Mouse (Mus musculus): Measurements from ENCODE around the gene Otud1. TPM values are rescaled to one million over a fixed set of nuclear protein-coding genes. Genes with fewer than 3 reads are reported as not detected.

The Otud1 gene
- total and polyA plus RNA-seq, 2 experiments from 2014 or later = 4.4 to 10.6 TPM

DNA sequence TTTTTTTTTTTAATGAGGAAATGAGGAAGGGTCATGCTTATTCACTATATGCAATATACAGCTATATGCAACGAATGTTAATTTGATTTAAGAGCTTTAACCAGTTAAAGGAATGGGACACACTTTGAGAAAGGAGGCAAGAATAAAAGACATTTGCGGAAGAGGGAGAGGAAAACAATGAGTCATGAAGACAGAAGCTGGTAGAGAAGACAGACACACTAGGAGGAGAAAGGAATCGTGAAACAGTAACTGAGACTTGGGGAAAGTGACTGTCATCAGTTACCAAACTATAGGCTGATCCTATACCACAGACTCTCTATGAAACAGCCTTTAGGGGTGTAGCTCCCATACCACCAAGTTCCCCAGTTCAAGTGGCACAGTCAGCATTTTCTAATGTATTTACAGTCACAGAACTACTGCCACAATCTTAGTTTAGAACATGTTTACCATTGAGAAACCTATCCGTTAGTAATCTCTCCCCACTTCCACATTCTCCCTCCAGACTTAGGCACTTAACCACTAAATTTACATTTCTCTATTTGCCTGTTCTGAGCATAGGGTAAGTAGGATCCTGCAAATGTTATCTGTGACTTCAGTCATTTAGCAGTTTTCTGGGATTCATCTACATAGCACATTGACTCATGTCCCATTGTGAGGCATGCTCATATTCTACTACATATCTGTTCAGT lies 29.5 kb upstream of the Otud1 start:
- ATAC-seq (ENCODE audit: insufficient read depth, low read depth) = no peak
- 78% methylated on average over 4 of the region's 4 CpGs for WGBS

DNA sequence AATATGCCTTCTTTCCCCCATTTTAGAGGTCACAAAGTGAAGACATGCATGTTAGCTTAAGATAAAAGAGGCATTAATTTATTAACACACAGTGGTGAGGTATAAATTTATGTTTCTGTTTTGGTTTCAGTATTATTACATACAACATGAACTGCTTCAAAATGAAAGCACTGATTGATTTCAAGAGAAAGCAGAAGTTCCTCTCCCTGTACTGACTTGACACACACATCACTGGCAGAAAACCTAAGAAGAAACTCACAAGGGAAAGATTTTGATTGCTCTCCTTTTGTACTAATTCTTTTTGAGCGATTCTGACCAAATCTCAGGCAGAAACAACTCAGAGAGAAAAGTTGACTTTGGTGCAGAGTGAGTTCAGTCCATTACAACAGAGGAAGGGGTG lies 27.0 kb upstream of the Otud1 start:
- Histone ChIP-seq H3K4me1 (ENCODE audit: control insufficient read depth, insufficient read depth) (no peaks in the 10 kb centered on the region), H3K27me3 (ENCODE audit: control insufficient read depth, insufficient read depth, low read length) (no peaks in the 10 kb centered on the region), H3K4me3 (ENCODE audit: low read depth, low read length) (no peak overlapping the region), H3K9me3 (replicated peaks; ENCODE audit: control insufficient read depth, low read length) (no peaks in the 10 kb centered on the region), H3K27ac (ENCODE audit: low read depth) (no peak overlapping the region), H3K9ac (replicated peaks; ENCODE audit: low read depth, low read length) (no peak overlapping the region), H3K4me2 (ENCODE audit: low read depth, low read length) (no peak overlapping the region), H3K36me3 (replicated peaks; ENCODE audit: control insufficient read depth, insufficient read depth, low read length) (no peaks in the 10 kb centered on the region)
- no peak for TF ChIP-seq CTCF (IDR thresholded peaks at IDR 0.05; ENCODE audit: low read depth)
- TF ChIP-seq EP300 (IDR thresholded peaks at IDR 0.05; ENCODE audit: low read depth) = no peak
- no peak for ATAC-seq (ENCODE audit: insufficient read depth, low read depth)
- no peak for DNase-seq (ENCODE audit: low spot score)
- WGBS = 79% methylated on average over 1 of the region's 1 CpGs

More for the DNA sequence above, 29.5 kb upstream of the Otud1 start:
- H3K27ac ChIP-seq (ENCODE audit: low read depth) = no peak overlapping the region
- H3K27me3 ChIP-seq (ENCODE audit: control insufficient read depth, insufficient read depth, low read length) = no peaks in the 10 kb centered on the region
- H3K9me3 ChIP-seq (replicated peaks; ENCODE audit: control insufficient read depth, low read length) = no peaks in the 10 kb centered on the region
- H3K4me1 ChIP-seq (ENCODE audit: control insufficient read depth, insufficient read depth) = no peaks in the 10 kb centered on the region
- H3K36me3 ChIP-seq (replicated peaks; ENCODE audit: control insufficient read depth, insufficient read depth, low read length) = no peaks in the 10 kb centered on the region
- no peak overlapping the region for H3K9ac ChIP-seq (replicated peaks; ENCODE audit: low read depth, low read length)
- TF ChIP-seq CTCF (IDR thresholded peaks at IDR 0.05; ENCODE audit: low read depth) = no peak
- no peak for TF ChIP-seq EP300 (IDR thresholded peaks at IDR 0.05; ENCODE audit: low read depth)
- H3K4me2 ChIP-seq (ENCODE audit: low read depth, low read length) = no peak overlapping the region
- no peak for DNase-seq (ENCODE audit: low spot score)
- H3K4me3 ChIP-seq (ENCODE audit: low read depth, low read length) = no peak overlapping the region

DNA sequence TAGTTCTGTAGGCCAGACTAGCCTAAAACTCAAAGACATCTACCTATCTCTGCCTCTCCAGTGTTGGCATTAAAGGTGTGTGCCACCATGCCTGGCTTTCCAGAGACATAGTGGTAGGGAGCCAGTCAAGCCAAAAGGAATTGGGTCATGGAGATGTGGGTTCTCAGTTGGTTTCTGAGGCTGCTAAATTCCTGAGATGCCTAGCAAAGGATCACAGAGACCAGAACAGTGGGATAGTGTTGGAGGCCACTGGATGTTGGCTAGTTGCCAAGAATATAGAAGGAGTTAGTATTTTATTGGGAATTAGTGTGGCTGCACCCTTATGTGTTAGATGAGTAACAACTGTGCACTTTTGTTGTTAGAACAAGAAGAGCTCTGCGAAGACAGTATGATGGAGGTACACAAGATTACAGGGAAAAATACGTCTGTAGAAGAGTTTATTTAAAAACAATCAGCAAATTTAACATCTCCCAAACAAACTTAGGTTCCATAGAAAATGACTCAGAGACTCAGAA lies 24.1 kb upstream of the Otud1 start:
- no peaks in the 10 kb centered on the region for H3K36me3 ChIP-seq (replicated peaks; ENCODE audit: control insufficient read depth, insufficient read depth, low read length)
- H3K4me2 ChIP-seq (ENCODE audit: low read depth, low read length) = no peak overlapping the region
- H3K9me3 ChIP-seq (replicated peaks; ENCODE audit: control insufficient read depth, low read length) = no peaks in the 10 kb centered on the region
- no peak overlapping the region for H3K9ac ChIP-seq (replicated peaks; ENCODE audit: low read depth, low read length)
- H3K27ac ChIP-seq (ENCODE audit: low read depth) = no peak overlapping the region
- H3K4me1 ChIP-seq (ENCODE audit: control insufficient read depth, insufficient read depth) = no peaks in the 10 kb centered on the region
- no peaks in the 10 kb centered on the region for H3K27me3 ChIP-seq (ENCODE audit: control insufficient read depth, insufficient read depth, low read length)
- no peak for ATAC-seq (ENCODE audit: insufficient read depth, low read depth)
- no peak overlapping the region for H3K4me3 ChIP-seq (ENCODE audit: low read depth, low read length)
- DNase-seq (ENCODE audit: low spot score) = no peak
- 65% methylated on average over 2 of the region's 2 CpGs for WGBS
- TF ChIP-seq EP300 (IDR thresholded peaks at IDR 0.05; ENCODE audit: low read depth) (no peak), CTCF (IDR thresholded peaks at IDR 0.05; ENCODE audit: low read depth) (no peak)

DNA sequence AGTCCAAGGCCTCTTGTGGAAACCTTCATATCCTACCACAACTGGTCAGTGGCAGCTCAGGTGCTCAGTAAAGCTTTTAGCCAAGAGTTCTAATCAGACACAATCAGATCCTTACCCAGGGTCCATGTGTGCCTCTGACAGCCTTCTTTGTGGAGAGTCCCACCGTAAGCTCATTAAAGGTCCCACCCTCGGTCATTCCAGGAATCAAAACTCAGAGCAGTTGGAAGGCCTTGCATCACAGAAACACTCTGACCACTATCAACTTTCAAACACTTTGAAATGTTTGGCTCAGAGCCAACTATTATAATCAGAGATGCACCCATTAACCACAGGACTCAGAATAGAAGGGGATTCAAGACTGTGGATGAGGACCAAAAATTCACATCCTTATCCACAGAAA lies 12.4 kb upstream of the Otud1 start:
- Histone ChIP-seq H3K4me2 (ENCODE audit: low read depth, low read length) (no peak overlapping the region), H3K36me3 (replicated peaks; ENCODE audit: control insufficient read depth, insufficient read depth, low read length) (no peaks in the 10 kb centered on the region), H3K27me3 (ENCODE audit: control insufficient read depth, insufficient read depth, low read length) (no peaks in the 10 kb centered on the region), H3K9me3 (replicated peaks; ENCODE audit: control insufficient read depth, low read length) (no peaks in the 10 kb centered on the region), H3K4me1 (ENCODE audit: control insufficient read depth, insufficient read depth) (peaks cover 16% of the 10 kb centered on the region), H3K4me3 (ENCODE audit: low read depth, low read length) (no peak overlapping the region), H3K9ac (replicated peaks; ENCODE audit: low read depth, low read length) (no peak overlapping the region), H3K27ac (ENCODE audit: low read depth) (no peak overlapping the region)
- 17% methylated on average over 2 of the region's 2 CpGs for WGBS
- ATAC-seq (ENCODE audit: insufficient read depth, low read depth) = no peak
- DNase-seq (ENCODE audit: low spot score) = no peak
- TF ChIP-seq CTCF (IDR thresholded peaks at IDR 0.05; ENCODE audit: low read depth) (no peak), EP300 (IDR thresholded peaks at IDR 0.05; ENCODE audit: low read depth) (no peak)

DNA sequence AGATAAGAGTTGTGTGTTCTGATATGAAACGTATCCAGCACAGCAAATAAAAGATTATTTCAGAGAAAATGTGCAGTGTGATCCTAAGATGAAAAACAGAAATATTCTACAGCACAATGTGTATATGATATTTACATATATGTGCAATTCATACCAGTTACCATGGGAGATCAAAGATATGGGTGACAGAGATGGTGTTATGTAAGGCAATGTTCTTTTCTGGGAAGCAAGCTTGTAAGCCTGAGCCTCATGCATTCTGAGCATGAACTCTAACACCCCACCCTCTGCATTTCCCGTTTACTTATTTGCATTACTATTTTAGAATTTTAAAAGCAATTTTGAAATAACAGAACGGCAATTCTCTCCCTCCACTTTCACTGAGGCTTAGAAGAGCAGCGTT lies 11.4 kb upstream of the Otud1 start:
- no peak overlapping the region for H3K4me2 ChIP-seq (ENCODE audit: low read depth, low read length)
- H3K27me3 ChIP-seq (ENCODE audit: control insufficient read depth, insufficient read depth, low read length) = no peaks in the 10 kb centered on the region
- no peak for DNase-seq (ENCODE audit: low spot score)
- ATAC-seq (ENCODE audit: insufficient read depth, low read depth) = no peak
- H3K36me3 ChIP-seq (replicated peaks; ENCODE audit: control insufficient read depth, insufficient read depth, low read length) = no peaks in the 10 kb centered on the region
- peaks cover 16% of the 10 kb centered on the region for H3K4me1 ChIP-seq (ENCODE audit: control insufficient read depth, insufficient read depth)
- H3K4me3 ChIP-seq (ENCODE audit: low read depth, low read length) = no peak overlapping the region
- no peaks in the 10 kb centered on the region for H3K9me3 ChIP-seq (replicated peaks; ENCODE audit: control insufficient read depth, low read length)
- TF ChIP-seq EP300 (IDR thresholded peaks at IDR 0.05; ENCODE audit: low read depth) = no peak
- no peak for TF ChIP-seq CTCF (IDR thresholded peaks at IDR 0.05; ENCODE audit: low read depth)
- H3K9ac ChIP-seq (replicated peaks; ENCODE audit: low read depth, low read length) = no peak overlapping the region
- WGBS = 45% methylated on average over 4 of the region's 4 CpGs
- peak overlapping the region; percentile 79; the same call in 1 of the 2 replicates for H3K27ac ChIP-seq (ENCODE audit: low read depth)

DNA sequence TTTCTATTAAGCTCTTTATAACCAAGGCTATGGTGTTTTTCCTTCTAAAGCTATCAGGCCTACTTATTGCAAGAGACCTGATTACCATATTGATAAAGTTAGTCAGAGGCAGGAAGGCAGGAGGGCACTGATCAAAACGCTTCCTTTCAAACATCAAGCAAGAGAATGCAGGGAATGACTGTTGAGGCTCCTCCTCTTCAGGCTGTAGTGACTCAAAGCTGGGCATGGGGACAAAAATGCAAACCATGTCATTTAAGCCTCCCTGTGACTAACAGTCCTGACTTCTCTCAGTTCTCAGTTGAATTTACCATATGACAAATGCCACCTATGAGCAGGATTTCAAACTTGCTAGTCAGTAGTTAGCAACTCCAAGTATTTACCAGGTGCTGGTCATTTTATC lies 10.6 kb upstream of the Otud1 start:
- H3K4me3 ChIP-seq (ENCODE audit: low read depth, low read length) = no peak overlapping the region
- peak; percentile 93 for ATAC-seq (ENCODE audit: insufficient read depth, low read depth)
- H3K4me1 ChIP-seq (ENCODE audit: control insufficient read depth, insufficient read depth) = peaks cover 16% of the 10 kb centered on the region
- TF ChIP-seq EP300 (IDR thresholded peaks at IDR 0.05; ENCODE audit: low read depth) = no peak
- TF ChIP-seq CTCF (IDR thresholded peaks at IDR 0.05; ENCODE audit: low read depth) = no peak
- no peaks in the 10 kb centered on the region for H3K9me3 ChIP-seq (replicated peaks; ENCODE audit: control insufficient read depth, low read length)
- H3K36me3 ChIP-seq (replicated peaks; ENCODE audit: control insufficient read depth, insufficient read depth, low read length) = no peaks in the 10 kb centered on the region
- no peaks in the 10 kb centered on the region for H3K27me3 ChIP-seq (ENCODE audit: control insufficient read depth, insufficient read depth, low read length)
- H3K9ac ChIP-seq (replicated peaks; ENCODE audit: low read depth, low read length) = no peak overlapping the region
- WGBS = 6% methylated on average over 1 of the region's 1 CpGs
- no peak overlapping the region for H3K4me2 ChIP-seq (ENCODE audit: low read depth, low read length)
- peak overlapping the region; percentile 79 for H3K27ac ChIP-seq (ENCODE audit: low read depth)
- peak; percentile 83 for DNase-seq (ENCODE audit: low spot score)
